Mouse (Mus musculus): ENCODE measurements around the gene Gm49450.

DNA sequence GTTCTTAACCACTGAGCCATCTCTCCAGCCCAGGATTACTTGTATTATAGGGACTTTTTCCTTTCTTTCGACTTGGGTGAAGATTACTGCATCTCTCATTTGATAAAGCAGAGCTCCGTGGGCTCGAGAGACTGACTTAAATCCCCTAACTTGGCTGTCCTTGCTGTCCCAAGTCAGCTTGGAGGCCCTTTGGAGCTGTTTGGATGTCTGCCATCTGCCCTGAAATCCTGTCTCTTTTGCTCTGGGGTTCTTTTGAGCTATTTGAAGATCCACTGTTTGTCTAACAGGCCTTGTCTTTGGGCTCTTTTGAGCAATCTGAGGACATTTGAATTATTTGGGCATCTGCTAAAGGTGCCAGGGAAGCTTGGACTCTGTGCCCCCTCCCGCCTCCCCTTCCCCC is 11.3 kb downstream of the Gm49450 start:
- TF ChIP-seq CTCF (IDR thresholded peaks at IDR 0.05; ENCODE audit: insufficient read depth, low read depth, low read length) (no peak), POLR2A (IDR thresholded peaks at IDR 0.05; ENCODE audit: insufficient read depth, low read depth, low read length) (no peak)
